Mouse (Mus musculus): ENCODE results near the gene Rgs7bp.

- TF ChIP-seq POLR2A (IDR thresholded peaks at IDR 0.05; ENCODE audit: control insufficient read depth, extremely low read depth, insufficient read depth, low read length, poor library complexity): no peak
- no peak for TF ChIP-seq CTCF (IDR thresholded peaks at IDR 0.05; ENCODE audit: borderline replicate concordance, control insufficient read depth, extremely low read depth, insufficient read depth, low read length, poor library complexity)
These were observed 11.4 kb upstream of the Rgs7bp start for GRCm38 (mm10) chr13:105066119-105066518.
